Mouse (Mus musculus) liver, postnatal 0 days (tissue): Measurements from ENCODE around the gene Plppr3.

Source experiments
- CTCF ChIP-seq: sonication (generic); IDR thresholded peaks from 2 replicates; pipeline ENCODE4 v1.5.1; 2016; ENCODE audit warnings: antibody characterized with exemption, low read depth
- EP300 ChIP-seq: IDR thresholded peaks from 2 replicates; pipeline ENCODE4 v1.6.1; 2016; ENCODE audit warnings: antibody characterized with exemption, low read depth, mild to moderate bottlenecking

DNA sequence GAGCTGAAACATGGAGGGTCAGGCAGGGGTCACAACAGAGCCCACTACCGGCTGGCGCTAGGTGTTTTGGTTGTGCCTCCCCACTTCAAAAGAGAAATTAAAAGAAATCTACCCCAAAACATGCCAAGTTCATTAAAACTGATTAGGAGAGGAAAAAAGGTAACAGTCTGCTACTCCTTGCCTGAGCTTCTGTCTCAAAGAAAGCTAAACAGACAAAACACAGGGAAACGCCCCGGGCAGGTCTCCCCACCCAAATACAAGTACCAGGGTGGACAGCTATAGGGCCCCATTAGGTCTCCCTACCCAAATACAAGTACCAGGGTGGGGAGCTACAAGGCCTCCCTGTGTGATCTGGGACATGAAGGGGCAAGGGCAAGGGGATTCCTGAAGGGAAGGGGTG lies 36.1 kb upstream of the Plppr3 start, which contains the start of gene Gm26602:
- TF ChIP-seq CTCF (no peak), EP300 (no peak)
